Mouse (Mus musculus) ES-E14 (cell line): ENCODE measurements around the gene Acsf2. TPM values are rescaled to one million over a fixed set of nuclear protein-coding genes. Genes with fewer than 3 reads are reported as not detected.

Experiments
- DNase-seq: peaks from one replicate; pipeline ENCODE4 v3.0.0-alpha.2; 2013; ENCODE audit warnings: low read depth, low spot score
- H3K27ac ChIP-seq: 2 replicates; pipeline ENCODE4 v1.5.1; 2012; ENCODE audit warnings: low read depth, mild to moderate bottlenecking, low read length, moderate library complexity, mixed read lengths; ENCODE audit not compliant: poor library complexity, insufficient read depth, severe bottlenecking
- H3K36me3 ChIP-seq: 2 replicates; pipeline ENCODE4 v1.6.1; 2012; ENCODE audit warnings: mild to moderate bottlenecking, low read length, moderate library complexity, mixed read lengths; ENCODE audit not compliant: control insufficient read depth, poor library complexity, insufficient read depth, severe bottlenecking
- H3K4me1 ChIP-seq, 2 experiments: fragments of 150-350 bp in 1 of 2; sonication (generic) in 1 of 2; 2 replicates each; pipeline ENCODE4 v1.6.1; 2012; ENCODE audit warnings: low read length in 2 of 2, mild to moderate bottlenecking in 1 of 2, mixed read lengths in 1 of 2; ENCODE audit not compliant: control insufficient read depth in 2 of 2, insufficient read depth in 2 of 2, poor library complexity in 1 of 2
- H3K4me3 ChIP-seq, 2 experiments: fragments of 150-350 bp in 1 of 2; sonication (generic) in 1 of 2; 2 replicates each; pipeline ENCODE4 v1.5.1; 2012; ENCODE audit warnings: low read length in 2 of 2, low read depth in 1 of 2, mild to moderate bottlenecking in 1 of 2, mixed read lengths in 1 of 2; ENCODE audit not compliant: insufficient read depth in 1 of 2, poor library complexity in 1 of 2, severe bottlenecking in 1 of 2
- H3K9ac ChIP-seq: 2 replicates; pipeline ENCODE4 v1.6.1; 2012; ENCODE audit warnings: low read depth, mild to moderate bottlenecking, low read length, mixed read lengths; ENCODE audit not compliant: poor library complexity, insufficient read depth, severe bottlenecking
- H3K9me3 ChIP-seq: fragments of 150-350 bp; sonication (generic); 2 replicates; pipeline ENCODE4 v1.6.1; 2012; ENCODE audit warnings: low read depth, mild to moderate bottlenecking, low read length; ENCODE audit not compliant: control insufficient read depth, insufficient read depth
- CHD2 ChIP-seq: IDR thresholded peaks from 2 replicates; pipeline ENCODE4 v1.6.1; 2014; ENCODE audit warnings: mild to moderate bottlenecking, low read depth, low read length, inconsistent platforms
- HCFC1 ChIP-seq: IDR thresholded peaks from 2 replicates; pipeline ENCODE4 v1.6.1; 2012; ENCODE audit warnings: low read length, inconsistent platforms, borderline replicate concordance; ENCODE audit not compliant: insufficient read depth
- MAFK ChIP-seq: IDR thresholded peaks from 2 replicates; pipeline ENCODE4 v1.6.1; 2014; ENCODE audit warnings: mild to moderate bottlenecking, low read depth, low read length, inconsistent platforms; ENCODE audit not compliant: insufficient read depth
- ZC3H11A ChIP-seq: IDR thresholded peaks from 2 replicates; pipeline ENCODE4 v1.6.1; 2012; ENCODE audit warnings: low read depth, mild to moderate bottlenecking, inconsistent platforms, low read length, borderline replicate concordance
- ZNF384 ChIP-seq: IDR thresholded peaks from 2 replicates; pipeline ENCODE4 v1.6.1; 2012; ENCODE audit warnings: low read depth, low read length, inconsistent platforms
- in situ Hi-C, 2 experiments: fragments of 600-800 bp; cut with MboI; formaldehyde crosslinking; loops; one replicate each; pipeline ENCODE4 v1.15.1; 2025; ENCODE audit warnings: low sequenced_read_pairs in 2 of 2, inconsistent platforms in 1 of 2; ENCODE audit not compliant: unreplicated experiment in 2 of 2
- total RNA-seq: library from RNA; depleted of rRNA; stranded (reverse); fragments of 300-350 nt; gene quantifications from 2 replicates; pipeline ENCODE4 v1.2.3, GENCODE M21; 2012

Acsf2 gene
- total RNA-seq, 1 experiment = 7.4 TPM

DNA sequence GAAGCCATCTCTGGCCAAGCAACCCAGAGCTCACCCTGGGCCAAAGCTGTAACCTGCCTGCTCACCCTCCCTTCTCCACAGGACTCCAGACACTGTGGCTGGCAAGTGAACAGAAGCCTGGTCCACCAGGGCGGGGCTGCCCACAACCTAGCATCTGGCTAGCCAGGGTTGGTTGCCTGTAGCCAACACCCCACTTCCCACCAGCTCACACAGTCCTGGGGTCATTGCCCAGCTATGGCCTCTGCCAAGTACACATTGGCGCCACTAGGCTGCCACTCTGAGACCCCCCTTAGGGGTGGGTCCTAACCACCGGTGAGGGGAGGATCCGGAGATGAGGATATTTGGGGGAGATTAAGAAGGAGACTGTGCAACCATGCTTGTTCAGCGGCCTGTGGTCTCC lies 37.9 kb downstream of the Acsf2 start:
- Histone ChIP-seq H3K27ac (no peak overlapping the region), H3K9ac (no peak overlapping the region), H3K4me3 (peak overlapping the region in 1 of 2 experiments; percentile 59; a peak in 1 of 4 replicates), H3K4me1 (peaks cover 0 to 2% of the 10 kb centered on the region in 2 experiments; a peak in 1 of 4 replicates), H3K36me3 (no peaks in the 10 kb centered on the region), H3K9me3 (no peaks in the 10 kb centered on the region)
- TF ChIP-seq CHD2 (no peak), ZNF384 (no peak), ZC3H11A (no peak)
- no peak for DNase-seq
- in situ Hi-C loops = no loop called here

DNA sequence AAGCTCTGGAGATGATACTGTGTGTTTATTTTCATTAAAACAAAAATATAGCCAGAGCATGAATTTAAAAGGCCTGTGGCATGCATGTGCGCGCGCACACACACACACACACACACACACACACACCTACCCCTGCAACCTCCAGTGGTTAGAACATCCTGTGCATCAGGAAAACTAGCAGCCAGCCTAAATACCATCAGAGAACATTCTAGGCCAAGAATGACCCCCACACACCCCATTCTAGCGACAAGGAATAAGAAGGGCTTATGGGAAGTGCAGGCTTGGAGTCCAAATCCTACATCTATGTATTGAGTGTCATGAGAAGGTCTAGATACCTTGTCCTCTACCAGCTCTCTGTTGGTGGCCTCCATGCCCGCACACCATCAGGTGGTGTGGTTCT lies 38.3 kb downstream of the Acsf2 start:
- TF ChIP-seq MAFK (no peak), CHD2 (no peak), ZC3H11A (no peak), ZNF384 (no peak), HCFC1 (no peak)
- Histone ChIP-seq H3K4me3 (no peak overlapping the region), H3K36me3 (no peaks in the 10 kb centered on the region), H3K27ac (no peak overlapping the region), H3K9ac (no peak overlapping the region), H3K9me3 (no peaks in the 10 kb centered on the region), H3K4me1 (peaks cover 0 to 2% of the 10 kb centered on the region in 2 experiments; a peak in 1 of 4 replicates)
- DNase-seq = no peak
- in situ Hi-C loops = no loop called here

DNA sequence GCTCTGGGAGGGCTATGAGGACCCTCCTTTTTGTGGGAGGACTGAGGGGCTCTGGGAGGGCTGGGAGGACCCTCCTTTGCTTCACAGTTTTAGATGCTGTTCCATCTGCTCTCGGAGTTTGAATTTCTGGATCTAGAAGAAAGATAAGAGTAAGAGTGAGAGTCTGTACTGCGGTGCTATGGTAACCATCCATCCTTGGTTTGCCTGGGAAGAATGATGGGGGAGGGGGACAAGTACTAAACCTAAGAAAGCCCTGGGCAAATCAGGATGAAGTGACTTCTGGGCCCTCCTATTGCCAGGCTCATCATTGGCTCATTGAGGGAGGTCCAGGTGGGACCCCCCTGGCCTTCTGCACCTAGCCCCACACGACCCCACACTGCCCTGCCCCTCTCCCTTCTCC lies 43.4 kb downstream of the Acsf2 start:
- no peaks in the 10 kb centered on the region for H3K4me1 ChIP-seq
- TF ChIP-seq ZC3H11A = no peak
- TF ChIP-seq MAFK = no peak
- TF ChIP-seq HCFC1 = no peak
- no peak for TF ChIP-seq ZNF384
- no peak for TF ChIP-seq CHD2
- DNase-seq = no peak
- no peak overlapping the region for H3K27ac ChIP-seq
- no peaks in the 10 kb centered on the region for H3K36me3 ChIP-seq
- in situ Hi-C loops = no loop called here
- no peaks in the 10 kb centered on the region for H3K9me3 ChIP-seq
- H3K9ac ChIP-seq = no peak overlapping the region
- H3K4me3 ChIP-seq = no peak overlapping the region

DNA sequence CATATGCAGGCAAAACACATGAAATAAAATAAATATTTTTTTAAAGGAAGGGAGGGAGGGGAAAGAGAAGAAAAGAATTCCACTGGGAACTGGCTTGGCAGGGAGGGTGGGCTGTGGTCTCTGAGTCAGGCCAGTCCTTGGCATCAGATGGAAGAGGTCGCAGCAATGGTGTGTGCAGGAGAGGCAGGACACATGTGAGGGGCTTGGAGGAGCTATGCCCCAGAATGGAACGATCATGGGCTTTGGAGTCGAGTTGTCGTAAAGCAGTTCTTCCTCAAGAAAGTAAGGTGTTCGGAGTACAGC lies 51.3 kb downstream of the Acsf2 start:
- Histone ChIP-seq H3K36me3 (no peaks in the 10 kb centered on the region), H3K9me3 (no peaks in the 10 kb centered on the region), H3K27ac (no peak overlapping the region), H3K4me3 (no peak overlapping the region), H3K9ac (no peak overlapping the region), H3K4me1 (peaks cover 0 to 6% of the 10 kb centered on the region in 2 experiments; a peak in 1 of 4 replicates)
- DNase-seq = no peak
- TF ChIP-seq HCFC1 (no peak), CHD2 (no peak), ZNF384 (no peak), MAFK (no peak), ZC3H11A (no peak)
- in situ Hi-C loops = no loop called here
